Mouse (Mus musculus): Measurements from ENCODE around the gene Amn.

The Amn gene

DNA sequence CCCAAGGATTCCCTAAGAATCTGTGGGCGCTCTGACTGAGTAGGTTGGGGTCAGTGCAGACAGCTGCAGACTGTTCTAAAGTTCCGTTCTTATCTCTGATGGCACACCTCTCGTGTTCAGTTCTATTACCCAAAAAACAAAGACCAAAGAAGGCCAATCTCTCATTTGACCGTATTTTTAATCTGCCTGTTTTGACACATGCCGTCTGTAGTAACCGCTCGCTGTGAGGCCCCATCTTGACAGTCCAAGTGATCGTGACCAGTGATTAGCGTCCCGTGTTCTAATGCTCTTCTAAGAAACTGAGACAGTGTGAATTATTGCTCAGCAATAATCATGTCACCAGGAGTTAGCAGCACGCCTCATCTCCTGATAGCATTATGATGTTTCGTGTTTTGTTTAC is 4.3 kb upstream of the Amn start:
- DNase-seq (ENCODE audit: extremely low read depth, low read depth, low spot score), result no peak

DNA sequence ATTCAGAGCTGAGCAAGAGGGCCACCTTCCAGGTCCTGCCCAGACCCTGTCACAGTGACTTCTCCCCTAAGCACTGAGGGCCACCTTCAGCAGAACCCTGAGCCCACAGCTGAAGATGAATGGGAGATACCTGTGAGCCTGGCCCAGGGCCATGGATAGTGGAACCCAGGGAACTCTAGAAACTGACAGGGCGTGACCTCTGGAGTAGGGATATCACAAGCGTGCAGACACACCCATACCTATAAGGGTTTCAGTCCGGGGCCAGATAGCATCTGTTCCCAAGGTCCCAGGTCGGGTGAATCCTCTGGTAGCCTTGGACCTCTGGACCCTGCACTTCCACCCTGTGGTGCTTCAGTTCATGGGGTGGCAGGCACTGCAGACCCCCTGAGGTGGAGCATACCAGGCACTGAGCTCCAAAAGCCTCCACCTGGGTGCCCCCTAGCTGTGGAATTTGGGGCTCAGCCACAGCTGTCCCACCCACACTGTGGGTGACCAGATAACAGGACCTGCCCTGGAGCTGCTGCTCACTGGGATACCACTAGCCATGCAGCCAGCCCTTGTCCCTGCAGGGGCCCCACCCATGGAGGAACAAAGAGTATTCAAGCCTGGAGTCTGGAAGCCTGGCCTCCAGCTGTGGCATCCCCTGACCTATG is 3.1 kb upstream of the Amn start:
- no peak for DNase-seq (ENCODE audit: extremely low read depth, low read depth, low spot score)

DNA sequence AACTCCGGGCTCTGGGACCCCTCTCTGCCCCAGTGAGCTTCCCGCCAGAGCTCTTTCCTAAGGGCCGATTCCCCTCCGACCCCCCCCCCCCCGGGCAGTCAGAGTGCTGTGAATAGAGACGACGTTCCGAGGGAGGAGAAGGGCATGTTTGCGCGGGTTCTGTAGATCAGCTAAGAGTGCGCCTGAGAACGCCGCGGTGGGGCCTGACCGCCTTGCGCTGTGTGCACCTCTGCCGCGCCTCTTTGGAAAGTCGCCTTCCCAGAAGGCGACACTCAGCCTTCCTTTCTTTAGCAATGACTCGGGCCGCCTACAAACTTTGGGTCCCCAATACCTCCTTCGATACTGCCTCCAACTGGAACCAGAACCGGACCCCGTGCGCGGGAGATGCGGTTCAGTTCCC is 511 bp downstream of the Amn start:
- no peak for DNase-seq (ENCODE audit: extremely low read depth, low read depth, low spot score)

DNA sequence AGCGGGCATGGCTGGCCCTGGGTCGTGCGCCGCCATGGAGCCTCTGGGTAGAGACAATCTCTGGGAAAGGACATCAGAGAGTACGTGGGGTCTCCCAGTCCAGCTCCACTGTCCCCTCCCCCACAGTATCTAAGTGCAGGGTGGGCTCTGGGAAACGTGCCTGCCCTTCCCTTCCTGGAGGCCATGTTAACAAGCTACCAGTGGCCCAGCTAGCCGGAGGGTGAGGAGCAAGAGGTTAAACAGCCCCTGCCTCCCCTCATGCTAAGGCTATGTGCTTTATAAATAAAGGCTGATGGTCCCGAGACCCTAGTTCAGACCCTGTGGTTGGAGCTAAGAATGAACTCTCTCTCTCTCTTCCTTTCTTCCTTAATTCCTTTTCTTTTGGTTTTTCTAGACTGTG is 1.1 kb downstream of the Amn start:
- DNase-seq (ENCODE audit: extremely low read depth, low read depth, low spot score), result no peak

DNA sequence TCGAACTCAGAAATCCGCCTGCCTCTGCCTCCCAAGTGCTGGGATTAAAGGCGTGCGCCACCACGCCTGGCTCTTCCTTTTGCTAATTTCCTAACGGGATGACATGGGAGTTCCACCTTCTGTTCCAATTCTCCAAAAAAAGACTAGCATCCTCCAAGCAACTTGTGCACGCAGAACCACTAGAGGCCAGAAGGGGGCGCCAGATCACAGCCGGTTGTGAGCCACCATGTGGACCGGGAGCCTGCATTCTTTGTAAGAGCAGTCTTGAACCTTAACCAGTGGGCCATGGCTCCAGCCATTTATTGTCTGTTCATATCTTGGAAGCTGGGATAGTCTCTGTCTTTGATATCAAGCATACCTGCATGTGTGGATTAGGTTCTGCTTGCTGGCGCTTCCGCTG is 1.5 kb downstream of the Amn start:
- no peak for DNase-seq (ENCODE audit: extremely low read depth, low read depth, low spot score)

DNA sequence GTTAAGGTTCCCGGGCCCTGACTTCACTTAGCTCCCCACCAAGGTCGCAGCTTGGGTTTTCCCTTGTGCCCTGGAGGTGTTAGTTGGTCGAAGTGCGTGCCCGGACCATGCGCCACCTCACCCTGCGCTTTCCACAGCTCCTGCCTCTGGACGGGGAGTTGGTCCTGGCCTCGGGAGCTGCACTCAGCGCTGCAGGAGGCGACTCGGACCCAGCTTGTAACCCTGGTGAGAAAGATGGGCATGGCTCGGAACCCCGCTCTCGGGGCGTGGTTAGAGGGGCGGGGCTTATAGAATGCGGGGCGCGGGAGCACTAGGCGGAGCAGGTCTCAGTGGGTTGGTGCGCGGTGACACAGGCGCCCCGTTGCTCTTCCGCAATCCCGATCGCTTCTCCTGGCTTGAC is 3.1 kb downstream of the Amn start:
- DNase-seq (ENCODE audit: extremely low read depth, low read depth, low spot score), result no peak

DNA sequence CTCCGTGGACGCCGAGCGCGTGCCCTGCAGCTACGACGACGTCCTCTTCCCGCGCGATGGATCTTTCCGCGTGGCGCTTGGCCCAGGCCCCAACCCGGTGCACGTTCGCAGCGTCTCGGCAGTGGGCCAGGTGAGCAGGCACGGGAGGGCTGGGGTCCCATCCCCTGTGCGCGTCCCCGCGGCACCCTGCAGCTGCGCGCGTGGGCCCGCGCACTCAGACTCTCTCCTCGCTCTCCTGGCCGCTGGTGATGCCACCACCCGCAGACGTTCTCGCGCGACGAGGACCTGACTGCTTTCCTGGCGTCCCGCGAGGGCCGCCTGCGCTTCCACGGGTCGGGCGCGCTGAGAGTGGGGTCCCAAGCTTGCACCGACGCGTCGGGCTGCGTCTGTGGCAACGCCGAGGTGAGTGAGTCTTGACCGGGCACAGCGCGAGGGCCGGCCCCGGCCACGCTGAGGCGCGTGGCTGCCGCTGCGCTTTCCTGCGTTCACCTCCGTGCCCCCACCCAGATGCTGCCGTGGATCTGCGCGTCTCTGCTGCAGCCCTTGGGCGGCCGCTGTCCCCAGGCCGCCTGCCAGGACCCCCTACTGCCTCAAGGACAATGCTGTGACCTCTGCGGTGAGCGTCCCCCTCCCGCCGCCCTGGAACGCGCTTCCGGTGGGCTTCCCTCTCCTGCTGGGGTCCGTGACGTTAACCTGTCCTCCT is 3.7 kb downstream of the Amn start:
- DNase-seq (ENCODE audit: extremely low read depth, low read depth, low spot score), result no peak

DNA sequence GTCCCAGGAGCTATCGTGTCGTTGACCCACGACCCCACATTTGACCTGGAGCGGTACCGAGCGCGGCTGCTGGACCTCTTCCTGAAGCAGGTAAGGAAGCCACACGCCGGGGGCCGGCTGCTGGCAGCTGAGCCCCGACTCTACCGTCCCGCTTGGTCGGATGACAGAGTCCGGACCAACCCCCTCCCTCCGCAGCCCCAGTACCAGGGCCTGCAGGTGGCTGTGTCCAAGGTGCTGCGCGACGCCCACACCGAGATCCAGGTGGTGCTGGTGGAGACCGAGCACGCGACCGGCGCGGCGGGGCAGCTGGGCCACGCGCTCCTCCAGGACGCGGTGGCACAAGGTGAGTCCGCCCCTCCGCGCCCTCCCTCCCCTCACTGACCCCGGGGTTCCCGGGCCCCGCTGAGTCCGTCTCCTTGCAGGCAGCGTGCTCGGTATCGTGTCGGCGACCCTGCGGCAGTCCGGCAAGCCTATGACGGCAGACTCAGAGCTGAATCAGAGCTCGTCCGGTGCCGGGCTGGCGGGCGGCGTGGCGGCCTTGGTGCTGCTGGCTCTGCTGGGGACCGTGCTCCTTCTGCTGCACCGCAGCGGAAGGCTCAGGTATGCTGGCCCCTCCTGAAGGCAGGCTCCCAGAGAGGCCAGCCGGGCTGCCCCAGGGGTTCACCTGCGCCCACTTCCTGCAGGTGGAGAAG is 4.4 kb downstream of the Amn start:
- DNase-seq (ENCODE audit: extremely low read depth, low read depth, low spot score), result no peak

DNA sequence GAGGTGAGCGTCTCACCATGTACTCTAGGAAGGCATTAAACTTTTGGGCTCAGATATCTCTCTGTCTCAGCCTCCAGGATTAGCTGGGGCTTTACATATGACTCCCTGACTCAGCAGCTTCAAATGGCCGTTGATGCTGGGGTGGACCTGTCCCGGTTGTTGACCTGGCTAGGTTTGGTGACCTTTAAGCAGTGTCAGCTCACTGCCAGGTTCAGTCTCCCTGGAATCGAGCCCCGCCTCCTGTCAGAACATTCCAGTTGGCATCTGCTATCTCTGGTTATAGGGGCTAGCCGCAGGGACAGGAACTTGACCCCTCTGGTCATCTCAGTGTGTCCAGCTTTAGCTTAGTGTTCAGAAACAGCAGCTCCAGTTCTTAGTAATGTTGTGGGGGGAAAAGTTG is 5.5 kb downstream of the Amn start:
- no peak for DNase-seq (ENCODE audit: extremely low read depth, low read depth, low spot score)

DNA sequence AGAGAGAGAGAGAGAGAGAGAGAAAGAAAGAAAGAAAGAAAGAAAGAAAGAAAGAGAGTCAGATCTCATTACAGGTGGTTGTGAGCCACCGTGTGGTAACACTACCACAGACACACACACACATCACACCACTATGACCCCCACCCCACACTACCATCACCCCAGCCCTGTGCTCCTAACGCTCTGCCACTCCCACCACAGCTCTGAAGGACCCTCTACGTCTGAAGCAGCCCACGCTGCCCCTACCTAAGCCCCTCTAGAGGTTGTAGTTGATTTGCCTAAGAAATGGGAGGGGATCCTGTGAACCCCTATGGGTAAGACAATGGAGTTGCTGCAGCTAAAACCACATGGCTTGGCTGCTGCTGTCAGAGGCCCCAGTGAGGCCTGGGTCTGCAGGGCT is 12.7 kb downstream of the Amn start:
- no peak for DNase-seq (ENCODE audit: extremely low read depth, low read depth, low spot score)

DNA sequence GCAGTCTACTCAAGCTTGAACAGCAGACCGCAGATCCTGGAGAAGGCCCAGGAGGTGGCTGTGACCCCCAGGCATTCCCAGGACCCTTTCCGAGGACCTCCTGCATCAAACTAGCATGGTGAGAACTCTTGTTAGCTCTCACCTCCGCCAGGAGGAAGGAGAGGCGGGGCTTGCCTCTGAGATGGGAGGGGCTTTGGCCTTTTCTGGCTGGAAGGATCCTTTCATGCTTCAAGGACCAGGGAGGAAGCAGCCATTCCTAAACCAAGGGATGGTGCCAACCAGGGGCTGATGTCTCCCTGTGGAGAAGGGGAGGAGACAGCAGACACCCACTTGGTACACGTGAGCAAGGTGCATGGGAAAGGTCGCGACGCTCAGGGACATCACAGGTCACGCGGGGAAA is 13.6 kb downstream of the Amn start:
- DNase-seq (ENCODE audit: extremely low read depth, low read depth, low spot score), result no peak

DNA sequence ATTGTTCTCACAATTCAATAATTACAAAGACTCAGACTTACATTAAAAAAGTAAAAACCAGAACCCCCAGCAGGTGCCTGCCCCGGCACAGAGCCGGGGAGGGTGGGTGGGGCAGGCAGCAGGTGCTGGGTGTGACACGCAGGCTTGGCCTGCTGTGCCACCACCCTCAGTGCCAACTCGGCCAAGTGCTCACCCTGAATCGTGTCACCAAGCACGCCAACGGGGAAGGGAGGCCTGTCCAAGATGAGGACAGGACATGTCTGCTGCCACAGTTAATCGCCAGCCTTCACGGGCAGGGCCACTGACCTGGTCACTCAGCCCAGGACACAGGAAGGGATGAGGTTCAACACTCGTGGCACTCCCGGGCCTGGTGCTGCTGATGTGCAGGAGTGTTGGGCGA is 22.1 kb downstream of the Amn start:
- no peak for DNase-seq (ENCODE audit: extremely low read depth, low read depth, low spot score)

DNA sequence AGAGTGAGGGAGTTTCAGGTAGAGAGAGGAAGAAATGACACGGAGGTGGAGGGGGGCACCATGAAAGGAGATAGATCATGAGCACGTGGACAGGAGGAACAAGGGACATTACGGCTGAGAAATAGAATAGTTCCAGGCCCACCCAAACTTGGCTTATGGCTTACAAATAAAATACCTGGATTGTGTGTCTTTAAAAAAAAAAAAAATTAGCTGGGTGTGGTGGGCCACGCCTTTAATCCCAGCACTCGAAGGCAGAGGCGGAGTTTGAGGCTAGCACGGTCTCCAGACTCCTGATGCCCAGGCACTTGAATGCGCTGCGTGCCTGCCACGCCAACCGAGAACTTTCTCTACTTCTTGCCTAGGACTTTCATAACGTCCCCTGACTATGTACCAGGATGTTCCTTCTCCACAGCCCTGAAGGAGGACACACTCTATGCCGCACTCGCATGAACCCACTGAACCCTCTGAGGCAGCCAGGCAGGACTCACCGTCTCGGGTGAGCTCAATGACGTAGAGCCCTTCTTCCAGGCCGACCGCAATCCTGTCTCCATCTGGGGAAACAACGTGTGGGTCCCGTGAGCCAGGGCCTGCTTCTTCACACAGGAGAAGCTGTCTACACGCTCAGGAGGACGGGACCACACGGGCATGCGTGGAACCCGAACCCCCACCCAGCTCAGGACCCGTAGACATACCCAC is 30.6 kb downstream of the Amn start:
- no peak for DNase-seq (ENCODE audit: extremely low read depth, low read depth, low spot score)

DNA sequence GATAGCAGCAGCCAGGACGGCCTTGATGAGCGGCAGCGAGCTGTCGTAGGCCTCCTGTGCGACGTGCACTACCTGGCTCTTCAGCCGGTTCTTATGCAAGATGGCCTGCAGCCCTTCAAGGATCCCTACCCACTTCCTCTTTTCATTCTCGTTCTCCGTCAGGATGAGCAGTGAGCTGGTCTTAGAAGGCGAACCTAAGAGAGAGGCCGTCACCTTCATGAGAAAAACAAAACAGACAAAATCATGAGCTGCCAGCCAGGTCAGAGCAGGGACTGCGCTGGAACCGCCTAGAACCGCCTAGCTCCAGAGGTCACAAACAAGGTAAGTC is 31.1 kb downstream of the Amn start:
- DNase-seq (ENCODE audit: extremely low read depth, low read depth, low spot score), result no peak

DNA sequence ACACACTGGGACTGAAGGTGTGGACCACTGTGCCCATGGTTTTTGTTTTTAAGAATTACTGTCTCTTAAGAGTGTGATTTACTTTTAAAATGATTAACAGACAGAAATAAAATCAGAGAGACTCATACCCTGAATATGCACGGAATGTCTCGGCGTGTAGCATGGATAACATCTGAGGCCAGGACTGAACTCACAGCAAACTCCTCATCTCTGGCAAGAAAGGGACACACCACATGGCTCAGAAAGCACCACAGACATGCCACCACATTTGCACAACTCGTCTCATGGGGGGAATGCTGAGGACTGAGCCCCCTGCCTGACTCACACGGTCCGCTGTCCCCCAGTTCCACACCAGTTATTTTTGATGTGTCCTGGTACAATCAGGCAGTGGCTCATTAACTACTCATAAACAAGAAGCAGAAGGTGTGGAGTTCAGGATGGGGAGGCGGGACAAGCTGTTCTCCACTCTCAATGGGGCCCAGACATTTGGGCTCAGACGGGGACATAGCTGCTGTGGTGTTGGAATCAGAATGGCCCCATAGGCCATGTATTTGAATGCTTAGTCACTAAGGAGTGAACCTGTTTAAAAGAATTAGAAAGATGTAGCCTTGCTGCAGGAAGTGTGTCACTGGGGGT is 32.9 kb downstream of the Amn start:
- no peak for DNase-seq (ENCODE audit: extremely low read depth, low read depth, low spot score)

DNA sequence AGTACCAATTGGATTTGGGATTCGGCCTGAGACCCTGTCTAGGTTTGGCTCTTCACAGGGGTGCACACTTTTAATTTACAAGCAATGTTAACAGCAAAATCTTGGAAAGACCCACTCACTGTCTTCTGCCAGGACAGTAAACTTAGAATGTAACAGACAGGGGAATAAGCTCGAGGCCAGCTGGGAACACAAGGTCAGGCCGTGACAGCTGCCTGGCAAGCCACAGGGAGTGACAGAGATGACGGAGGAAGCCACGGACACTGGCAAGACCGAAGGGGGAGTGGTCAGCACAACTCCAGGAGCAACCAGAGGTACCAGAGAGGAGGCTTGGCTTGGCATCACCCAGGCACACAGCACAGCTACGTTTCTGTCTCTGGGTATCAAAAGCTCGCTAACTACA is 35.9 kb downstream of the Amn start:
- no peak for DNase-seq (ENCODE audit: extremely low read depth, low read depth, low spot score)

DNA sequence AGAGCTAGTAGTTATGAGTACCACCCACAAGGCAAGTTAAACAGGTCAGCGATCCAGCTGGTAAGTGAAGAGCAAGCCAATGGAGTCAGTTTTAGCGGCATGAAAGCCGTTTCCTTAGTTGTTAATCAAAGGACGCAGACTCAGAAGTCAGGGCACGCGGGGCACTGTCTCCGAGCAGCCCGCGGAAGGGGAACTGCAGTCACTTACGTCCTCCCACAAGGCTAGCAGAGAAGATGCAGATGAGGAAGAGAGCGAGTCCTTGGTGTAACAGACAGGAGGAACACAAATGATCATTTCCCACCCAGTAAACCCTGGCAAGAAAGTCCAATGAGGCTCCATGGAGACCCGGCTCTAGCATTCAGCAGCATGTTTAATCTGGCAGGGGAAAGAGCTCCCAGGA is 38.4 kb downstream of the Amn start:
- DNase-seq (ENCODE audit: extremely low read depth, low read depth, low spot score), result no peak

DNA sequence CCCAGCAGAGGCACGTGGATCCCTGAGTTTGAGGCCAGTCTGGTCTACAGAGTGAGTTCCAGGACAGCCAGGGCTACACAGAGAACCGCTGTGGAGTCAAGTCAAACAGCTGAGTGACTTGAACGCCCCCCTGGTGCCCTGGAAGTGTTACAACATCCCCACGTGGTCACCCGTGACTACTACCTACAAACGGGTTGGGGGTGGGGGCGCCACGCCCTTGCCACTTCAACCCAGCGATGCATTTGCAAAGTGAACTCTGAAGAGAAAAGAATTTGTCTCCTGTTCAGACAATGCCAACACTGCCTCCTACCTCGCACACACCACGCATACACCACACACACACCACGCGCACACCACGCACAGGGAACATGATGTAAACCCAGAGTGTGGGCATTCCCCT is 39.0 kb downstream of the Amn start:
- DNase-seq (ENCODE audit: extremely low read depth, low read depth, low spot score), result no peak

DNA sequence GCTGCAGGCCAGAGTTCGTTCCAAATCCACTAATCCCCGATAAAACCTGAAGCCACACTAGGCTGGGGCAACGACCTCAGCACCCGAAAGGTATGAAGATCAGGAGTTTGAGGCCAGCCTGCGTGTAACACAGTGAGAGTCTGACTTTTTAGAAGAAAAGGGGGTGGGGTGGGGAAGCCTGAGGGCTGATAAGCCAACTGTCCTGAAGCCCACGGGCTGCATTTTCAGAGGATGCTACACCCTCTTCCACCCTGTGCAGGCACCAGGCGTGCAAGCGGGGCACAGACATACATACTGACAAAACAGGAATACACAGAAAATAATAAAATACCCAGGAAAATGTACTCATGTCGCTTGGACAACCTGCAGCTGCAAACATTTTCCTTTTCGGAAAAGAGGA is 40.9 kb downstream of the Amn start:
- no peak for DNase-seq (ENCODE audit: extremely low read depth, low read depth, low spot score)

DNA sequence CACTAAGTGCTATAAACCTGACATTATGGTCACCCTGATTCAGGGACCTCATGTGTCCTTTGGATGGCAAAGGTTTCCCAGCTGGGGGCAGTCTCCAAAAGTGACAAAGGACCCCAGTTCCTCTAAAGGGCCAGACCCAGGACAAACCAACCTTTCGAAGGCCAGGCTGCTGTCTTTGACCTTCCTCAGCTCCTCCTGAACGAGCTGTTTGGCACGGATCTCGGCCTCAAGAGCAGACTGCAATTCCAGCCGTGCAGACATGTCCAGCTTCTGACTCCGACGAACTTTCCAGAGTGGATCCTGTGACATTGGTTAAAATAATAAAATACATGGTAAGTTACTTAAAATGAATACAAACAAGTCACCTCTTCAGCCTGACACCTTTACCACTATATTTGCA is 43.4 kb downstream of the Amn start:
- no peak for DNase-seq (ENCODE audit: extremely low read depth, low read depth, low spot score)

DNA sequence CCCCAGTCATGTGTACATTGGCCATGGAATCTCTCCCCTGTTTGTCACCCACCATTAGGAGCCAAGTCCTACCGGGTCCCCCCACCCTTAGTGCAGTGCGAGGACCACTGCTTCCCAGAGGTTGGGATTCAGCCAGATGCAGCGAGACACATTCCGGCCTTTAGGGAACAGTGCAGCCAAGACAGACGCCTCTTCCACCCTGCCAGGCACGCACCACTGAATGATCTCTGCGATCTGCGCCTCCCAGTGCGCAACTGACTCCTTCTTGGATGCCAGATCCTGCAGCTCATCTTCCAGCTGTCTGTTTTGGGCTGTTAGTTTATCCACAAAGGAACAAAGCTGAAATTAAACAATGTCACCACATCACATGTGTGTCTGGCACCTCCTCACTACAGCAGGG is 46.8 kb downstream of the Amn start:
- no peak for DNase-seq (ENCODE audit: extremely low read depth, low read depth, low spot score)

DNA sequence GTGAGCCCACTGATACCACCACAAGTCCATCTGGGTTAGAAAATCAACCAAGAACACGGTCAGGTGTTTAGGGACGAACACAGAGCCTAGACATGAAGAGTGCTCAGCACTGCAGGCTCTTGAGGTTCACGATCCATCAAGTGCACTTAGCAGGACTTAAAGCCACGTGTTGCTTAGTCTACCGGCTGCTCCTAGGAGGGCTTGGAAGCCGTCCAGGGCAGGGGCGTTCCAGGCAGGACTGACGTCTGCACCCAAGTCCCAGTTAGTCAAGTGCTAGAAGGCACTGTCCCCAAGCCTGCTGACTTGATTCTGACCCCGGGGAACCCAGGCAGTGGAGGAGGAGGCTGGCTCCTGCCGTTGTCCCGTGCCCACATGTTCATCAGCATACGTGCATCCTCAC is 49.7 kb downstream of the Amn start:
- no peak for DNase-seq (ENCODE audit: extremely low read depth, low read depth, low spot score)
